Mouse (Mus musculus): ENCODE results near the gene Hcrt. TPM values are rescaled to one million over a fixed set of nuclear protein-coding genes. Genes with fewer than 3 reads are reported as not detected.

Gene Hcrt
- total and polyA plus RNA-seq, 2 experiments from 2014 or later: not detected

- H3K27ac ChIP-seq (ENCODE audit: low read depth): no peak overlapping the region; the same call in 1 of the 2 replicates
- H3K36me3 ChIP-seq (replicated peaks; ENCODE audit: control insufficient read depth, insufficient read depth, low read length): peaks cover 59% of the 10 kb centered on the region
- H3K27me3 ChIP-seq (ENCODE audit: control insufficient read depth, insufficient read depth, low read length): no peaks in the 10 kb centered on the region
- DNase-seq (ENCODE audit: low spot score) (no peak), ATAC-seq (ENCODE audit: insufficient read depth, low read depth) (no peak)
- no peak for TF ChIP-seq EP300 (IDR thresholded peaks at IDR 0.05; ENCODE audit: low read depth)
- no peak for TF ChIP-seq CTCF (IDR thresholded peaks at IDR 0.05; ENCODE audit: low read depth)
- 87% methylated on average over 3 of the region's 3 CpGs for WGBS
- no peak overlapping the region for H3K4me3 ChIP-seq (ENCODE audit: low read depth, low read length)
- H3K9ac ChIP-seq (replicated peaks; ENCODE audit: low read depth, low read length): no peak overlapping the region
- no peaks in the 10 kb centered on the region for H3K9me3 ChIP-seq (replicated peaks; ENCODE audit: control insufficient read depth, low read length)
- H3K4me1 ChIP-seq (ENCODE audit: control insufficient read depth, insufficient read depth): no peaks in the 10 kb centered on the region
- H3K4me2 ChIP-seq (ENCODE audit: low read depth, low read length): no peak overlapping the region
Observed at GRCm38 (mm10) chr11:100789702-100790101, 27.0 kb upstream of the Hcrt start.

GRCm38 (mm10) chr11:100785774-100786173 lies 23.0 kb upstream of the Hcrt start:
- Histone ChIP-seq H3K4me1 (ENCODE audit: control insufficient read depth, insufficient read depth) (no peaks in the 10 kb centered on the region), H3K9ac (replicated peaks; ENCODE audit: low read depth, low read length) (no peak overlapping the region), H3K27me3 (ENCODE audit: control insufficient read depth, insufficient read depth, low read length) (no peaks in the 10 kb centered on the region), H3K4me3 (ENCODE audit: low read depth, low read length) (no peak overlapping the region), H3K36me3 (replicated peaks; ENCODE audit: control insufficient read depth, insufficient read depth, low read length) (peaks cover 89% of the 10 kb centered on the region), H3K9me3 (replicated peaks; ENCODE audit: control insufficient read depth, low read length) (no peaks in the 10 kb centered on the region), H3K4me2 (ENCODE audit: low read depth, low read length) (no peak overlapping the region), H3K27ac (ENCODE audit: low read depth) (no peak overlapping the region)
- no peak for DNase-seq (ENCODE audit: low spot score)
- WGBS: 97% methylated on average over 2 of the region's 2 CpGs
- no peak for ATAC-seq (ENCODE audit: insufficient read depth, low read depth)
- TF ChIP-seq CTCF (IDR thresholded peaks at IDR 0.05; ENCODE audit: low read depth): no peak
- TF ChIP-seq EP300 (IDR thresholded peaks at IDR 0.05; ENCODE audit: low read depth): no peak

- Histone ChIP-seq H3K4me1 (ENCODE audit: control insufficient read depth, insufficient read depth) (no peaks in the 10 kb centered on the region), H3K36me3 (replicated peaks; ENCODE audit: control insufficient read depth, insufficient read depth, low read length) (peaks cover 96% of the 10 kb centered on the region), H3K9ac (replicated peaks; ENCODE audit: low read depth, low read length) (no peak overlapping the region), H3K27me3 (ENCODE audit: control insufficient read depth, insufficient read depth, low read length) (no peaks in the 10 kb centered on the region), H3K27ac (ENCODE audit: low read depth) (no peak overlapping the region), H3K4me2 (ENCODE audit: low read depth, low read length) (no peak overlapping the region), H3K4me3 (ENCODE audit: low read depth, low read length) (no peak overlapping the region), H3K9me3 (replicated peaks; ENCODE audit: control insufficient read depth, low read length) (no peaks in the 10 kb centered on the region)
- ATAC-seq (ENCODE audit: insufficient read depth, low read depth): no peak
- DNase-seq (ENCODE audit: low spot score): no peak
- WGBS: 67% methylated on average over 8 of the region's 8 CpGs
- TF ChIP-seq CTCF (IDR thresholded peaks at IDR 0.05; ENCODE audit: low read depth) (no peak), EP300 (IDR thresholded peaks at IDR 0.05; ENCODE audit: low read depth) (no peak)
Observed at GRCm38 (mm10) chr11:100784286-100784685, 21.6 kb upstream of the Hcrt start.

- Histone ChIP-seq H3K36me3 (replicated peaks; ENCODE audit: control insufficient read depth, insufficient read depth, low read length) (peaks cover 83% of the 10 kb centered on the region), H3K27ac (ENCODE audit: low read depth) (0 out of 2 replicates have a peak overlapping the region, but pooled peaks have one; percentile 8)
- TF ChIP-seq EP300 (IDR thresholded peaks at IDR 0.05; ENCODE audit: low read depth) (no peak), CTCF (IDR thresholded peaks at IDR 0.05; ENCODE audit: low read depth) (no peak)
Observed at GRCm38 (mm10) chr11:100782568-100782967, 19.8 kb upstream of the Hcrt start.

GRCm38 (mm10) chr11:100781763-100782475 lies 19.2 kb upstream of the Hcrt start:
- Histone ChIP-seq H3K36me3 (replicated peaks; ENCODE audit: control insufficient read depth, insufficient read depth, low read length) (peaks cover 76% of the 10 kb centered on the region), H3K27me3 (ENCODE audit: control insufficient read depth, insufficient read depth, low read length) (no peaks in the 10 kb centered on the region), H3K9ac (replicated peaks; ENCODE audit: low read depth, low read length) (no peak overlapping the region), H3K4me1 (ENCODE audit: control insufficient read depth, insufficient read depth) (no peaks in the 10 kb centered on the region), H3K4me2 (ENCODE audit: low read depth, low read length) (no peak overlapping the region), H3K9me3 (replicated peaks; ENCODE audit: control insufficient read depth, low read length) (no peaks in the 10 kb centered on the region), H3K27ac (ENCODE audit: low read depth) (0 out of 2 replicates have a peak overlapping the region, but pooled peaks have one; percentile 8), H3K4me3 (ENCODE audit: low read depth, low read length) (no peak overlapping the region)
- no peak for DNase-seq (ENCODE audit: low spot score)
- TF ChIP-seq EP300 (IDR thresholded peaks at IDR 0.05; ENCODE audit: low read depth) (no peak), CTCF (IDR thresholded peaks at IDR 0.05; ENCODE audit: low read depth) (no peak)
- WGBS: 71% methylated on average over 15 of the region's 15 CpGs
- peak; percentile 44; the same call in 1 of the 2 replicates for ATAC-seq (ENCODE audit: insufficient read depth, low read depth)

More at GRCm38 (mm10) chr11:100782568-100782967, 19.8 kb upstream of the Hcrt start:
- no peak for DNase-seq (ENCODE audit: low spot score)
- no peaks in the 10 kb centered on the region for H3K4me1 ChIP-seq (ENCODE audit: control insufficient read depth, insufficient read depth)
- H3K4me2 ChIP-seq (ENCODE audit: low read depth, low read length): no peak overlapping the region
- H3K27me3 ChIP-seq (ENCODE audit: control insufficient read depth, insufficient read depth, low read length): no peaks in the 10 kb centered on the region
- WGBS: 83% methylated on average over 13 of the region's 13 CpGs
- no peak overlapping the region for H3K4me3 ChIP-seq (ENCODE audit: low read depth, low read length)
- ATAC-seq (ENCODE audit: insufficient read depth, low read depth): no peak
- H3K9me3 ChIP-seq (replicated peaks; ENCODE audit: control insufficient read depth, low read length): no peaks in the 10 kb centered on the region
- no peak overlapping the region for H3K9ac ChIP-seq (replicated peaks; ENCODE audit: low read depth, low read length)
